Mouse (Mus musculus) liver, postnatal 0 days (tissue): Measurements from ENCODE around the gene Prss46. TPM values are rescaled to one million over a fixed set of nuclear protein-coding genes. Genes with fewer than 3 reads are reported as not detected.

Source experiments
- ATAC-seq: fragments of 200-750 bp; cut with Nextera tagmentation; 2 replicates; pipeline ENCODE4 v1.8.0; 2017; ENCODE audit warnings: mild to moderate bottlenecking, moderate library complexity
- DNase-seq: peaks from one replicate; pipeline ENCODE4 v3.0.0-alpha.2; 2016
- H3K27ac ChIP-seq: fragments of 300-500 bp; sonication (generic); 2 replicates; pipeline ENCODE4 v1.5.1; 2014; ENCODE audit warnings: antibody characterized with exemption, moderate library complexity, mild to moderate bottlenecking, low read depth
- H3K27me3 ChIP-seq: fragments of 300-500 bp; sonication (generic); 2 replicates; pipeline ENCODE4 v1.6.1; 2014; ENCODE audit warnings: low read length, control low read depth, mixed read lengths; ENCODE audit not compliant: insufficient read depth
- H3K36me3 ChIP-seq: fragments of 300-500 bp; sonication (generic); replicated peaks from 2 replicates; pipeline ENCODE4 v1.6.1; 2014; ENCODE audit warnings: mild to moderate bottlenecking, control low read depth, low read length, moderate library complexity, mixed read lengths; ENCODE audit not compliant: insufficient read depth
- H3K4me1 ChIP-seq: fragments of 300-500 bp; sonication (generic); 2 replicates; pipeline ENCODE4 v1.6.1; 2014; ENCODE audit warnings: antibody characterized with exemption, mild to moderate bottlenecking, control low read depth; ENCODE audit not compliant: insufficient read depth
- H3K4me2 ChIP-seq: fragments of 300-500 bp; sonication (generic); 2 replicates; pipeline ENCODE4 v1.6.1; 2014; ENCODE audit warnings: low read depth, mild to moderate bottlenecking, low read length, moderate library complexity, mixed read lengths
- H3K4me3 ChIP-seq: fragments of 300-500 bp; sonication (generic); 2 replicates; pipeline ENCODE4 v1.5.1; 2014; ENCODE audit warnings: low read depth, low read length
- H3K9ac ChIP-seq: fragments of 300-500 bp; sonication (generic); replicated peaks from 2 replicates; pipeline ENCODE4 v1.6.1; 2014; ENCODE audit warnings: mild to moderate bottlenecking, moderate library complexity
- H3K9me3 ChIP-seq: fragments of 300-500 bp; sonication (generic); 2 replicates; pipeline ENCODE4 v1.6.1; 2016; ENCODE audit warnings: mild to moderate bottlenecking, control low read depth, low read length, mixed read lengths
- CTCF ChIP-seq: sonication (generic); IDR thresholded peaks from 2 replicates; pipeline ENCODE4 v1.5.1; 2016; ENCODE audit warnings: antibody characterized with exemption, low read depth
- EP300 ChIP-seq: IDR thresholded peaks from 2 replicates; pipeline ENCODE4 v1.6.1; 2016; ENCODE audit warnings: antibody characterized with exemption, low read depth, mild to moderate bottlenecking
- WGBS: fragments of 180-500 bp; shearing (Covaris S2); extraction: QIAGEN DNeasy Blood & Tissue Kit; methylation state at CpG from one replicate; pipeline ENCODE4 v1.1.7; 2014; ENCODE audit not compliant: insufficient replicate concordance; 5-methylcytosine and 5-hydroxymethylcytosine counted together
- polyA plus RNA-seq: library from polyadenylated mRNA; unstranded; fragments of >200 nt; fragmentation: Nextera tagmentation; extraction: Ambion mirVana; gene quantifications from 2 replicates; pipeline ENCODE4 v1.2.1, GENCODE M21; 2015

Prss46 gene
- polyA plus RNA-seq, 1 experiment from 2014 or later: not detected

GRCm38 (mm10) chr9:110879191-110879920 is 35.0 kb downstream of the Prss46 start, which contains the start of gene Als2cl:
Gene Als2cl (plus strand): TSS chr9:110879870.
- peak within 1 kb of the TSS; percentile 87 for H3K27ac ChIP-seq
- ATAC-seq (no peak), DNase-seq (no peak)
- peak within 1 kb of the TSS; percentile 77 for H3K4me2 ChIP-seq
- H3K27me3 ChIP-seq: peaks cover 17% of the 10 kb centered on the region
- 19% methylated on average over 12 of the region's 12 CpGs for WGBS
- TF ChIP-seq EP300 (no peak), CTCF (no peak)
- peak within 1 kb of the TSS; percentile 53 for H3K4me3 ChIP-seq
- peak within 1 kb of the TSS; percentile 67 for H3K9ac ChIP-seq
- peaks cover 14% of the 10 kb centered on the region for H3K4me1 ChIP-seq
- no peaks in the 10 kb centered on the region for H3K9me3 ChIP-seq
- no peaks in the 10 kb centered on the region for H3K36me3 ChIP-seq

DNA sequence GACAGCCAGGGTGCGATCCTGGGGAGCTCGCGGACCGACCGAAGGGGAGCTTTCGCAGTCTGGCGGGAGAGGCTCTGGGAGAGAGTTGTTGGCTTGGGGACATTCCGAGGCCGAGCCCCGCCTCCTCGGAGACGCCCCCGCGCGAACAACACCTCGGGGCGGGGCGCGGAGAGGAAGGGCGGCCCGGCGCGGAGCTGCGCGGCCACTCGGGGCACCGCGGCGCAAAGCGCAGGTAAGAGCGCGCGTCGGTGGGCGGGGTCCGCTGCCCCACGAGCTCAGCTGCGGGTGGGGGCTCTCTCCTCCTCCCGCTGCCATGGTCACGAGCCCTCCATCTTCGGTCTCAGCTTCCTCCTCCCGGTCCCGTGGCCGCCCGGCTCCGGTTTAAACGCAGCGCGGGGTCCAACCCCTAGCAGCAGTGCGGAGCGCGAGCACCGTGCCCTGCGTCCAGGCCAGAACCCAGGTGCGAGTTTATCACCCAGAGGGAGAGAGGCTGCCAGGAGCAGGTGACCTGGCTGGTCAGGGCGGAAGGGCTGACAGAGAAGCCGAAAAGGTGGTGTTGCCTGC is 35.8 kb downstream of the Prss46 start, which contains the start of gene Tmie:
Gene Tmie (minus strand): TSS at position 116 of the 564 bp plus-strand sequence.
- WGBS: 2% methylated on average over 47 of the region's 57 CpGs
- TF ChIP-seq EP300: no peak
- TF ChIP-seq CTCF: 0 out of 2 replicates have a peak, but pooled peaks have one; percentile 2
- Histone ChIP-seq H3K9me3 (no peaks in the 10 kb centered on the region), H3K4me3 (peak within 1 kb of the TSS; percentile 53), H3K9ac (peak within 1 kb of the TSS; percentile 67), H3K36me3 (no peaks in the 10 kb centered on the region), H3K27ac (peak within 1 kb of the TSS; percentile 87), H3K4me2 (peak within 1 kb of the TSS; percentile 77), H3K27me3 (peaks cover 16% of the 10 kb centered on the region), H3K4me1 (peaks cover 9% of the 10 kb centered on the region; the same call in 1 of the 2 replicates)
- DNase-seq: peak; percentile 81
- ATAC-seq: peak; percentile 64

DNA sequence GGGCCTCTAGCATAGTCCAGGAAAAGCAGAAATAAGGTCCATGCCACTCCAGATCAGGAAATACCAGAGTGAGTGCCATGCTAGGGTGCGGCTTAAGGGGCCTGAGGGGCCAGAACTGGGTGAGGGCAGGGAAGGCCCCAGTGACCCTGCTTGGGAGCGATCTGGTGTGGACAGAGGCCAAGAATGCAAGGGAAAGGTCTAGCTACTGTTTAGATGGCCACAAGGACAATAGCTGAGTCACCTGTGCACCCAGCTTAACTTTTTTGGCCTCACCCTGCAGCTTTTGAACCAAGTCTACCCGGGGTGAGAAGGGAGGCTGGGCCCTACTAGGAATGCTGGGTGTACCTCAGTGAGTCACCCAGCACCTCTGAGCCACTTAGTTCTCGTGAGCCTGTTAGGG is 36.5 kb downstream of the Prss46 start:
- ATAC-seq (peak; percentile 43), DNase-seq (no peak)
- H3K36me3 ChIP-seq: no peaks in the 10 kb centered on the region
- peak overlapping the region; percentile 54 for H3K9ac ChIP-seq
- H3K4me2 ChIP-seq: peak overlapping the region; percentile 77
- peak overlapping the region; percentile 53 for H3K4me3 ChIP-seq
- H3K27me3 ChIP-seq: peaks cover 16% of the 10 kb centered on the region
- H3K27ac ChIP-seq: peak overlapping the region; percentile 80
- 47% methylated on average over 4 of the region's 4 CpGs for WGBS
- H3K9me3 ChIP-seq: no peaks in the 10 kb centered on the region
- peaks cover 9% of the 10 kb centered on the region; the same call in 1 of the 2 replicates for H3K4me1 ChIP-seq
- no peak for TF ChIP-seq CTCF
- TF ChIP-seq EP300: no peak

GRCm38 (mm10) chr9:110881953-110882352 is 37.6 kb downstream of the Prss46 start:
- TF ChIP-seq CTCF (no peak), EP300 (no peak)
- H3K36me3 ChIP-seq: no peaks in the 10 kb centered on the region; the same call in 1 of the 2 replicates
- H3K4me2 ChIP-seq: no peak overlapping the region
- H3K9ac ChIP-seq: no peak overlapping the region
- H3K9me3 ChIP-seq: no peaks in the 10 kb centered on the region
- H3K27ac ChIP-seq: no peak overlapping the region
- DNase-seq (no peak), ATAC-seq (no peak)
- WGBS: 68% methylated on average over 7 of the region's 7 CpGs
- H3K27me3 ChIP-seq: peaks cover 16% of the 10 kb centered on the region
- H3K4me1 ChIP-seq: peaks cover 9% of the 10 kb centered on the region; the same call in 1 of the 2 replicates
- H3K4me3 ChIP-seq: no peak overlapping the region

DNA sequence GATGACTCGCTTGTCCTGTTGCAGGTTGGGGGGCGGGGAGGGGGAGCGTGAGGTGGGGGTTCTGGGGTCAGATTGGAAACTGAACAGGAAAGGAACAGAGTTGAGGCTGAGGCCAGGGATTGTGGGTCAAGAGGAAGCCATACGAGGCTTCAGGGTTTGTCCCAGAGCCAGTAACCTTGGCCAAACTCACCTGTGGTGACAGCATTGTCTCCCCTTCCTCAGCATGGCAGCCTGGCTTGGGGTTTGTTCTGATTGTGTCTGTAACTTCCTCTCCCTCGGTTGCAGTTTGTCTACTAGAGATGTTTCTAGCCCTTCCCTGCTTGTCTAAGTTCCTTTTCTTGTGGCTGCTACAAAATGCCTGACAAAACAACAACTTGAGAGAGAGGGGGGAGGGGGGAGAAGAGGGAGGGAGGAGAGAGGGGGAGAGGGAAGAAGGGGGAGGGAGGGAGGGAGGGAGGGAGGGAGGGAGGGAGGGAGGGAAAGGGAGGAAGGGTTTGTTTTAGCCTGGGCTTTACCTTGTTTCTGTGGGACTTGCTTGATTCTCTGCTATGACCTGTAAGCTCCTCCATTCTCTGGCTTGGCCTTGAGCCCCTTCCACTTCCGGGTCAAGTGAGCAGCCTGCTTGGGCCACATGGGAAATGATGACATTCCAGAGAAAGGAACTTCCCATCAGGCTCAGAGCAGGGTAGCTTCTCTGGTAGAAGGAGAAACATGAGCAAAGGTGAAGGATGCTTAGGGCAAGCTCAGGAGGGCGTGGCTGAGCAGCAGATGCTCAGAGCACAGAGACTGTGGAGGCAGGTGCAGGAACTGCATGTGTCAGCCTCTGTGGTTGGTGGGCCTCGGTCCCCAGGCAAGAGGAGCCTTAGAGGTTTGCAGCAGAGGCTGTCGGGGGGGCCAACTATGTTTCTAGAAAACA is 43.3 kb downstream of the Prss46 start:
- no peak overlapping the region for H3K27ac ChIP-seq
- TF ChIP-seq EP300 (no peak), CTCF (no peak)
- no peak overlapping the region for H3K9ac ChIP-seq
- H3K4me3 ChIP-seq: no peak overlapping the region
- peaks cover 6% of the 10 kb centered on the region for H3K36me3 ChIP-seq
- no peaks in the 10 kb centered on the region for H3K9me3 ChIP-seq
- WGBS: 55% methylated on average over 9 of the region's 9 CpGs
- no peak for ATAC-seq
- H3K4me2 ChIP-seq: no peak overlapping the region
- no peaks in the 10 kb centered on the region for H3K27me3 ChIP-seq
- DNase-seq: no peak
- peaks cover 25% of the 10 kb centered on the region for H3K4me1 ChIP-seq
